Mouse (Mus musculus) liver, embryonic 11.5 days (tissue): Measurements from ENCODE around the gene Rgs17. TPM values are rescaled to one million over a fixed set of nuclear protein-coding genes. Genes with fewer than 3 reads are reported as not detected.
"Not testable (repeated sequence)": the region's sequence is repeated elsewhere in the genome, so short reads cannot be mapped to it uniquely, and the experiment has no call there.

Experiments
- ATAC-seq: fragments of 200-750 bp; cut with Nextera tagmentation; replicated peaks from 2 replicates; pipeline ENCODE4 v1.8.0; 2017; ENCODE audit warnings: moderate number of reproducible peaks, mild to moderate bottlenecking, moderate TSS enrichment, moderate library complexity; ENCODE audit not compliant: low FRiP score
- DNase-seq: peaks from one replicate; pipeline ENCODE4 v3.0.0-alpha.2; 2017; ENCODE audit warnings: low spot score
- H3K27ac ChIP-seq: fragments of 300-500 bp; sonication (generic); 2 replicates; pipeline ENCODE4 v1.5.1; 2014; ENCODE audit warnings: mild to moderate bottlenecking, low read depth, low read length, control low read depth
- H3K27me3 ChIP-seq: fragments of 300-500 bp; sonication (generic); replicated peaks from 2 replicates; pipeline ENCODE4 v1.6.1; 2014; ENCODE audit warnings: low read length, mixed read lengths; ENCODE audit not compliant: control insufficient read depth, insufficient read depth
- H3K36me3 ChIP-seq: fragments of 300-500 bp; sonication (generic); 2 replicates; pipeline ENCODE4 v1.6.1; 2014; ENCODE audit warnings: mild to moderate bottlenecking, low read length, moderate library complexity, mixed read lengths; ENCODE audit not compliant: control insufficient read depth, insufficient read depth
- H3K4me1 ChIP-seq: fragments of 300-500 bp; sonication (generic); replicated peaks from 2 replicates; pipeline ENCODE4 v1.6.1; 2014; ENCODE audit warnings: low read length, mixed read lengths; ENCODE audit not compliant: control insufficient read depth, insufficient read depth
- H3K4me2 ChIP-seq: fragments of 300-500 bp; sonication (generic); 2 replicates; pipeline ENCODE4 v1.6.1; 2014; ENCODE audit warnings: mild to moderate bottlenecking, control low read depth, moderate library complexity
- H3K4me3 ChIP-seq: fragments of 300-500 bp; sonication (generic); 2 replicates; pipeline ENCODE4 v1.5.1; 2014; ENCODE audit warnings: low read depth, low read length, control low read depth
- H3K9ac ChIP-seq: fragments of 300-500 bp; sonication (generic); 2 replicates; pipeline ENCODE4 v1.6.1; 2014; ENCODE audit warnings: low read depth, low read length, control low read depth
- H3K9me3 ChIP-seq: fragments of 300-500 bp; sonication (generic); 2 replicates; pipeline ENCODE4 v1.6.1; 2016; ENCODE audit warnings: low read length, inconsistent platforms, mixed read lengths; ENCODE audit not compliant: control insufficient read depth
- WGBS: fragments of 180-500 bp; shearing (Covaris S2); extraction: QIAGEN DNeasy Blood & Tissue Kit; methylation state at CpG from one replicate; pipeline ENCODE4 v1.1.7; 2014; 5-methylcytosine and 5-hydroxymethylcytosine counted together
- polyA plus RNA-seq: library from polyadenylated mRNA; unstranded; fragments of >200 nt; fragmentation: Nextera tagmentation; extraction: Ambion mirVana; gene quantifications from 2 replicates; pipeline ENCODE4 v1.2.1, GENCODE M21; 2014

Gene Rgs17
- polyA plus RNA-seq, result 0.53 and 0.59 TPM in 2 replicates

DNA sequence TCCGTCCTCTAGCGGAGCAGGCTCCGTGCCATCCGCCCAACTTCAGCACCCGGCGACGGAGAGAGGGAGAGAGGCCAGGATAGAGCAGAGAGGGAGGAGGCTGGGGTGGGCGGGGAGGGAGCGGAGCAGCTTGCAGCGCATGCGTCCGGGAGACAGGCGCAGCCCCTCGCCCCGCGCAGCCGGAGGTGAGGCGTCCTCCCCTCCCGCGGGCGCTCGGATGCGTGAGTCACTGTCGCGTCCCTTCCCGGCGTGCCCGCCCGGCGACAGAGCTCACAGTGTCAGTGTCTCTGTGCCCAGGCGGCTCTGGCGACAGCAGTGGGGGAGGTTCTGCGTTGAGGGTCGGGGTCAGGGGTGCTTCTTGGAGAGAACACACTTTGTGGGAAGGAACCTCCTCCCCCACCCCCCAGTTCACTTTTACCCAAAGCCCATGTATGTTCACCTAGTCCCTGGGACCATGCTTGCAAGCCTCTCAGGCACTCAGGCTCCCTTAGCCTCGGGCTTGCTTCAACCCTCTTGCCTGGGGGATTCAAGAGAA, at the start of gene Rgs17:
Gene Rgs17 (minus strand): TSS at position 107 of the 535 bp plus-strand sequence.
- Histone ChIP-seq H3K4me1 (no peaks in the 10 kb centered on the region), H3K9me3 (no peaks in the 10 kb centered on the region), H3K4me2 (peak within 1 kb of the TSS; percentile 69), H3K9ac (no peak within 1 kb of the TSS), H3K27me3 (peaks cover 33% of the 10 kb centered on the region), H3K4me3 (peak within 1 kb of the TSS; percentile 47), H3K27ac (no peak within 1 kb of the TSS), H3K36me3 (no peaks in the 10 kb centered on the region)
- DNase-seq (peak; percentile 49), ATAC-seq (peak; percentile 67)
- under 1% methylated on average over 28 of the region's 35 CpGs for whole genome bisulfite sequencing

DNA sequence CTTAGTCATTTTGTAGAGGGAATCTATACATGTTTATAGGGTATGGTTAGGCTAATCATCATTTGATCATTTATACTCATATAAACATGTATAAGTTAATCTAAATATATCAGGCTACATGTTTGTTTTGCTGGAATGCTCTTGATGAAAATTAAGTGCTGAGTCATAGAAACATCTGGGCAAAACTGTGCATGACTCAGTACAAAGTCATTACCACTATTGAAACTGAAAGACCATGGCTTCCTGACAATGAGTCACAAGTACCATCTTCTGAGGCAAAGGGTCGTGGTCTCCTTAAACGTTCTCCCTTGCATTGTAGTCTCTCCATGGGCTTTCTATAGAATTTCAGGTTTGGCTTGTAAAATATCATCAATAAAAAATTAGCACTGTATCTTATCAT, 45.5 kb upstream of the Rgs17 start:
- Histone ChIP-seq H3K27me3 (no peaks in the 10 kb centered on the region), H3K4me1 (no peaks in the 10 kb centered on the region), H3K4me3 (no peak overlapping the region), H3K36me3 (no peaks in the 10 kb centered on the region), H3K9me3 (no peaks in the 10 kb centered on the region), H3K4me2 (no peak overlapping the region), H3K27ac (no peak overlapping the region), H3K9ac (no peak overlapping the region)
- DNase-seq (no peak), ATAC-seq (no peak)
- WGBS, result 67% methylated on average over 2 of the region's 2 CpGs

- not testable (repeated sequence) for H3K9me3 ChIP-seq, H3K4me2 ChIP-seq, H3K27me3 ChIP-seq, H3K36me3 ChIP-seq, H3K27ac ChIP-seq, H3K4me3 ChIP-seq, ATAC-seq, H3K9ac ChIP-seq, DNase-seq, H3K4me1 ChIP-seq
Observed at GRCm38 (mm10) chr10:5953787-5954186, 31.6 kb upstream of the Rgs17 start.

DNA sequence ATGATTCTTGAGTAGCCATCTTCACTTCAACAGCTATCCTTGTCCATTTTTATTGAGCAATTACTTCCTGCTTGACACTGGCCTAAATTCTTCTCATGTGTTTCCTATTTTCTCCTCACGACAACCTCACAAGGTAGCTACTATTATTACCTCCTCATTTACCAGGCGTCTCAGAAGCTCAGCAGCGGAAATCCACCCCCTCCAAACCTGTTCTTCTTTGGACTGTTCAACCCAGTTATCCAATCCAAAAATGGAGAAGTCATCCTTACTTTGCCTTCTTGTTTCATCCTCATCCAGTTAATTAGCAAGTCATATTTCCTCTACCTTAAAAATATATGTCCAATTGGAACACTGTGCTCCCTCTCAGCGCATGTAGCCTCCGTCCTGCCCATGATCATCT, 2.1 kb upstream of the Rgs17 start:
- Histone ChIP-seq H3K36me3 (no peaks in the 10 kb centered on the region), H3K4me1 (no peaks in the 10 kb centered on the region), H3K9ac (no peak overlapping the region), H3K27ac (no peak overlapping the region), H3K4me2 (no peak overlapping the region), H3K4me3 (no peak overlapping the region), H3K9me3 (no peaks in the 10 kb centered on the region), H3K27me3 (peaks cover 33% of the 10 kb centered on the region)
- WGBS, result 77% methylated on average over 5 of the region's 5 CpGs
- DNase-seq, result no peak
- no peak for ATAC-seq

DNA sequence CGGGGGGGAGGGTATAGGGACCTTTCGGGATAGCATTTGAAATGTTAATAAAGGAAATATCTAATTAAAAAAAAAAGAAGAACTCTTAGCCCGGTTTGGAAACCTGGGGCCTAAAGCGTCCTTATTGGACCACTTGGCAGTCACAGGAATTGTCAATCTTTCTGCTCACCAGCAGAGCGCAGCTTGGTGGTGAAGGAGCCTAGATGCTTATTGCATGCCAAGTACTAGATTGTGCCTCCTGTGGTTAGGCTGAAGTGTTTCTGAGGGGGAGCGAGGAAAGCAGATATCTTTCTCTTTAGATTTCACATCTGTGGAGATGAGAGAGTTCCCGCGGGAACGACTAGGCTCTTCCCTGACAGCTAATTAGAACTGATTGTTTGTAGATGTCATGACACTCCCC, 896 bp upstream of the Rgs17 start:
- Histone ChIP-seq H3K27ac (no peak overlapping the region), H3K27me3 (peaks cover 33% of the 10 kb centered on the region), H3K4me3 (no peak overlapping the region), H3K4me1 (no peaks in the 10 kb centered on the region), H3K4me2 (no peak overlapping the region), H3K9ac (no peak overlapping the region), H3K9me3 (no peaks in the 10 kb centered on the region), H3K36me3 (no peaks in the 10 kb centered on the region)
- no peak for DNase-seq
- WGBS, result 12% methylated on average over 9 of the region's 9 CpGs
- ATAC-seq, result no peak

DNA sequence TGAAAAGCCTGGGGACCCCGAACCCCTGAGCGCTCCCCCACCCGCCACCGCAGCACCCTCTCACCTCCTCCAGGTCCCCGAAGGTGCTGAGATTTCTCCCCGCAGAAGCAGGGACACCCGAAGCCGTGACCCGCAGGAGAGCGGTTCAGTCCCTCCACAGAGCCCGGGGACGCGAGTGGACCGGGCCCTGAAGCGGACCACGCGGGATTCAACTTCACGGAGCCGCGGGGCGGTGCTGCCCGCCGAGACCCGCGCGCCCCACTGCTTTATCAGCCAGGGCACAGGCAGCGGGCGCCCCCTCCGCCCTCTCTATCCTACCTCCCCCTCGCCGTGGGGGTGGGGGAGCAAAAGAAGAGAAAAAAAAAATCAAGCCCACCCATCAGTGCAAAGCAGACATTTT, 429 bp downstream of the Rgs17 start:
- Histone ChIP-seq H3K4me3 (peak overlapping the region; percentile 47), H3K27ac (no peak overlapping the region), H3K4me2 (peak overlapping the region; percentile 69), H3K4me1 (no peaks in the 10 kb centered on the region), H3K9me3 (no peaks in the 10 kb centered on the region), H3K36me3 (no peaks in the 10 kb centered on the region), H3K27me3 (peaks cover 33% of the 10 kb centered on the region), H3K9ac (no peak overlapping the region)
- no peak for ATAC-seq
- no peak for DNase-seq
- under 1% methylated on average over 31 of the region's 31 CpGs for WGBS

GRCm38 (mm10) chr10:5921031-5921551, 1.1 kb downstream of the Rgs17 start:
- H3K4me3 ChIP-seq, result peak overlapping the region; percentile 47
- H3K9me3 ChIP-seq, result no peaks in the 10 kb centered on the region
- no peaks in the 10 kb centered on the region for H3K36me3 ChIP-seq
- ATAC-seq, result no peak
- H3K4me1 ChIP-seq, result no peaks in the 10 kb centered on the region
- no peak overlapping the region for H3K9ac ChIP-seq
- no peak for DNase-seq
- peaks cover 33% of the 10 kb centered on the region for H3K27me3 ChIP-seq
- 3% methylated on average over 12 of the region's 12 CpGs for WGBS
- H3K27ac ChIP-seq, result no peak overlapping the region
- H3K4me2 ChIP-seq, result peak overlapping the region; percentile 69

DNA sequence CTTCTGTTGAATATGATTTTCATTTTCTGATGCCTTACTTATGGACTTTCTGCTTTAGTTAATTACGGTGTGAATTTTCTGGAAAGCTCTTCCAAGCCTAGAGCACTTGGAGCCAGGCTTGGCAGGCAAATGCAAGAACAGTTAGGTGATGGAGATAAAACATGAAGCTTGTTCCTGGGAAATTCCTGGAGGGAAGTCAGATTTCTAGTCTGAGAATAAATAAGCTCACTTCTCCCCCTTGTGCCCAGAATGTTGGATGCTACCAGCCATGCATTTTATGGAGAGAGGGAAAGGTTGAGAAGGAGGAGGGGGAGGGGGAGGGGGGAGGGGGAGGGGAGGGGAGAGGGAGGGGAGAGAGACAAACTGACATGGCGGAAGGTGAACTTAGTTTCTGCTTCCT, 17.8 kb downstream of the Rgs17 start:
- ATAC-seq (no peak), DNase-seq (no peak)
- Histone ChIP-seq H3K4me1 (no peaks in the 10 kb centered on the region), H3K4me2 (no peak overlapping the region), H3K36me3 (no peaks in the 10 kb centered on the region), H3K27ac (no peak overlapping the region), H3K9ac (no peak overlapping the region), H3K4me3 (no peak overlapping the region), H3K27me3 (no peaks in the 10 kb centered on the region), H3K9me3 (no peaks in the 10 kb centered on the region)
- 95% methylated on average over 2 of the region's 2 CpGs for WGBS

- Histone ChIP-seq H3K9ac (no peak overlapping the region), H3K4me1 (no peaks in the 10 kb centered on the region), H3K4me3 (no peak overlapping the region), H3K27ac (no peak overlapping the region), H3K27me3 (no peaks in the 10 kb centered on the region), H3K4me2 (no peak overlapping the region), H3K9me3 (no peaks in the 10 kb centered on the region), H3K36me3 (no peaks in the 10 kb centered on the region)
- ATAC-seq (no peak), DNase-seq (no peak)
- 67% methylated on average over 4 of the region's 4 CpGs for WGBS
Observed at GRCm38 (mm10) chr10:5901777-5902176, 20.4 kb downstream of the Rgs17 start.
